Mouse (Mus musculus): ENCODE measurements around the gene Kcnh6.

DNA sequence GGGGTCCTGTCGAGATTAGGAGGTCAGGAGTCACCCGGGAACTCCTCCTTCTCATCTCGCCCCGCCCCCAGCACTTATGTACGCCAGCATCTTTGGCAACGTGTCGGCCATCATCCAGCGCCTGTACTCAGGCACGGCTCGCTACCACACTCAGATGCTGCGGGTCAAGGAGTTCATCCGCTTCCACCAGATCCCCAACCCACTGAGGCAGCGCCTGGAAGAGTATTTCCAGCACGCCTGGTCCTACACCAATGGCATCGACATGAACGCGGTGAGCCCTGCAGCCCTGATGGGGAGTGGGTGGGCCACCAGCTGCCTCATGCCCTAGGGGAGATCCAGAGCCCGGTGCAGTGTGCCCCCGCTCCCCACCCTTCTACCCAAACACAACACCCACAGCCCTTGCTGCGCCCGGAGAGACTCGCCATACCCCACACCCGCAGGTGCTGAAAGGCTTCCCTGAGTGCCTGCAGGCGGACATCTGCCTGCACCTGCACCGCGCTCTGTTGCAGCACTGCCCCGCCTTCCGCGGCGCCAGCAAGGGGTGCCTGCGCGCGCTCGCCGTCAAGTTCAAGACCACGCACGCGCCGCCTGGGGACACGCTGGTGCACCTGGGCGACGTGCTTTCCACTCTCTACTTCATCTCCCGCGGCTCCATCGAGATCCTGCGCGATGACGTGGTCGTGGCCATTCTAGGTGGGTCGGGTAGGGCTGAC, 12.3 kb downstream of the Kcnh6 start:
- no peak for TF ChIP-seq CTCF (IDR thresholded peaks at IDR 0.05; ENCODE audit: borderline replicate concordance, extremely low read depth, insufficient read depth, insufficient read length)
- no peak for TF ChIP-seq POLR2A (IDR thresholded peaks at IDR 0.05; ENCODE audit: borderline replicate concordance, extremely low read depth, insufficient read depth, insufficient read length, poor library complexity, severe bottlenecking)

Measured in brain, embryonic 14.5 days (tissue).